Mouse (Mus musculus): ENCODE measurements around the gene Cyp2e1.

DNA sequence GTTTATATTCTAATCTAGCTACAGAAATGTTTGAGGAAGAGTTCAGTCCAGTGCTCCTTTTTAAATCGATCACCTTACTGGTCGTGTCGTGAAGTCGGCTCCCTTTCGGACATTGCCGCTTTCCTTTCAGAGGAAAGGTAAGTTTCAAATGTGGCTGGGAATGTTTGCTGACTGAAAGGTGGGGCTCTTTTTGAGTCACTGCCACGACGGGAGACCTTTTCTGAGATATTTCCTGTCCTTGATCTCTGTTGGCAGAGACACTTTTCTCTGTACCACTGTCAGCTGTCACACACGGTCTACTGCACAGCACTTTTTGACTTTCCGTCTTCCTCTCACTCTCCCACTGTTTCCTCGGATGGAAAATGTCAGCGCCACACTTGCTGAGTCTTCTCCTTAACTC is 49.3 kb downstream of the Cyp2e1 start:
- TF ChIP-seq CTCF (IDR thresholded peaks at IDR 0.05; ENCODE audit: low read depth, low read length) (no peak), GATA1 (IDR thresholded peaks at IDR 0.05; ENCODE audit: borderline replicate concordance, low read length) (no peak)

All from G1E (cell line).